Mouse (Mus musculus) fibroblast of lung, adult 2 months (primary cell): ENCODE measurements at regions not wholly inside any gene's neighbourhood (a gene's known extent, or its start where the extent isn't known, plus 50 kb on each side); places are given as distances from the start of the nearest gene placed in this dataset.

Experiments used
- DNase-seq: peaks from one replicate; pipeline ENCODE4 v3.0.0-alpha.2; 2011; ENCODE audit warnings: low read depth

- DNase-seq = no peak
Observed at GRCm38 (mm10) chr4:134990651-134991050, 60.0 kb downstream of the Syf2 start.

GRCm38 (mm10) chr4:134993526-134994122, 62.9 kb downstream of the Syf2 start:
- DNase-seq = no peak

- peak; percentile 71 for DNase-seq
Observed at GRCm38 (mm10) chr4:134994205-134994604, 63.5 kb downstream of the Syf2 start.

- DNase-seq = no peak
Observed at GRCm38 (mm10) chr4:134994648-134995047, 64.0 kb downstream of the Syf2 start.

- DNase-seq = peak; percentile 40
Observed at GRCm38 (mm10) chr4:134995052-134995451, 64.4 kb downstream of the Syf2 start.

GRCm38 (mm10) chr4:134996121-134996520, 65.4 kb downstream of the Syf2 start:
- no peak for DNase-seq

GRCm38 (mm10) chr4:134997461-134998434, 67.0 kb downstream of the Syf2 start:
- no peak for DNase-seq

GRCm38 (mm10) chr4:134998928-134999658, 68.4 kb downstream of the Syf2 start:
- DNase-seq = peak; percentile 98

- DNase-seq = peak; percentile 72
Observed at GRCm38 (mm10) chr4:135002091-135002925, 71.6 kb downstream of the Syf2 start.

GRCm38 (mm10) chr4:135011365-135011764, 80.7 kb downstream of the Syf2 start:
- DNase-seq = no peak

GRCm38 (mm10) chr4:135012945-135013344, 82.2 kb downstream of the Syf2 start:
- no peak for DNase-seq

- no peak for DNase-seq
Observed at GRCm38 (mm10) chr4:135013932-135014331, 83.2 kb downstream of the Syf2 start.

GRCm38 (mm10) chr4:135018018-135018417, 87.3 kb downstream of the Syf2 start:
- no peak for DNase-seq

GRCm38 (mm10) chr4:135019120-135019519, 88.4 kb downstream of the Syf2 start:
- DNase-seq = no peak

- DNase-seq = no peak
Observed at GRCm38 (mm10) chr4:135020262-135020991, 89.7 kb downstream of the Syf2 start.

- DNase-seq = no peak
Observed at GRCm38 (mm10) chr4:135023200-135023599, 92.5 kb downstream of the Syf2 start.

GRCm38 (mm10) chr4:135025802-135026201, 94.7 kb upstream of the Runx3 start:
- DNase-seq = no peak

- no peak for DNase-seq
Observed at GRCm38 (mm10) chr4:135027136-135027535, 93.3 kb upstream of the Runx3 start.

GRCm38 (mm10) chr4:135029723-135030122, 90.7 kb upstream of the Runx3 start:
- DNase-seq = no peak

- no peak for DNase-seq
Observed at GRCm38 (mm10) chr4:135032461-135032860, 88.0 kb upstream of the Runx3 start.

GRCm38 (mm10) chr4:135033302-135033701, 87.2 kb upstream of the Runx3 start:
- DNase-seq = no peak
